Mouse (Mus musculus) gastrocnemius, postnatal 10 days (tissue): Measurements from ENCODE around the gene Plcb4. TPM values are rescaled to one million over a fixed set of nuclear protein-coding genes. Genes with fewer than 3 reads are reported as not detected.

Source experiments
- DNase-seq: peaks from one replicate; pipeline ENCODE4 v3.0.0; 2021; ENCODE audit warnings: mixed read lengths
- total RNA-seq, 2 experiments: library from RNA; stranded (reverse); gene quantifications; 2 replicates each; pipeline ENCODE4 v1.2.3; 2021

The Plcb4 gene
- total RNA-seq, 2 experiments from 2014 or later: 32.8 to 39.9 TPM

DNA sequence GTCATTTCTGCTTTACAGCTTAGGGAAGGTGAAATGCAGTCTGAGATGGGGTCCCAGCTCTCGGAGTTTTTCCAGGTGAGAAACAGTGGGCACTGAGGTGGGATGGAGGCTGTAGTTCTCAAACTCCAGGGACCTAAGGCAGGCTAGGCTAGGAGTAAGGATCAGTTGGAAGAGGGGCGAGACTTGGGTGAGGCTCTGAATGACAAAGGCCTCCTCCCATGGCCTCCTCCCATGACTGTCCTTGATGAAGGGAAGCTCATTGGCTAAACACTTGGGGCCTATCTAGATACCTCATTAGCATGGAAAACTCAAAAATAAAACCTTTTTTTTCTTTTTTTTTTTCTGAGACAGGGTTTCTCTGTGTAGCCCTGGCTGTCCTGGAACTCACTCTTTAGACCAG, 198.0 kb downstream of the Plcb4 start:
- DNase-seq: no peak

DNA sequence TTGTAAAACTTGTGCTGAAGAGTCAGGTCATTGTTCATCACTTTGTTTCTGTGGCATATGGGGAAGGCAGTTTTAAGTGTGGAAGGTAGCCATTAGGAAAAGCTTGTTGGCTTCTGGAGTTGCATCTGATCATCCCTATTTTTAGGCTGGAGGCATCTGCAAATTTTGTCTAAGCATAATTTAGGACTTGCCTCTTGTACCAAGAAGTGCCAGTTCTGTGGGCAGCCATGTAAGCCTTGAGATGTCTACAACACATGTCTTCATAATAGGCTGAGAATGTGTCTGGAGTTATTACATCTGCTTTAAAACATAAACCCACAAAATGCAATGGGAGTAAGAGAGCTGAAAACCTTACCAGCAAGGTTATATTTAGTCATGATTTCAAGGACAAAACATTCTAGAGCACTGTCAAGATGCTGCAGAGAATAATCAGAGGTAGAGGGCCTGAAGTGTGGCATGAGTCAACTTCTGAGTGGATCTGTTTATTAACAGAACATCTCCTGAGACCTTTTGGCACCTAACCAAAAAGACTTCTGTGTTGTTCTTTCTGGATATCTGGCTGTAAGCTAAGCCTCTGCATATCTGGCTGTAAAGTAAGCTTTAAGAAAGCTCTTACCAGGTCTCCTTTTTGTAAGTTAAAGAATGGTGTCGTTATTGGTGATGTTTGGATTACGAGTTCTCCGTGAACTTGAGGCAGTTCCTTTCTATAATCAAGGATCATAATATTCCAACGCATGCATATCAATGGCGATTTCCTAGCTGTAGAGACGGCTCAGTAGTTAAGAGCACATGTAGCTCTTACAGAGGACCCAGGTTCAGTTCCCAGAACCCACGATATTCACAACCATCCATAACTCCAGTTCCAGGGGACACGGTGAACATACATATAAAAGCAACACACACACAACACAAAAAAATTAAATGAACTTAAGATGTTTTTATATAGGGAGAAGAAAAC, 203.0 kb downstream of the Plcb4 start:
- no peak for DNase-seq

DNA sequence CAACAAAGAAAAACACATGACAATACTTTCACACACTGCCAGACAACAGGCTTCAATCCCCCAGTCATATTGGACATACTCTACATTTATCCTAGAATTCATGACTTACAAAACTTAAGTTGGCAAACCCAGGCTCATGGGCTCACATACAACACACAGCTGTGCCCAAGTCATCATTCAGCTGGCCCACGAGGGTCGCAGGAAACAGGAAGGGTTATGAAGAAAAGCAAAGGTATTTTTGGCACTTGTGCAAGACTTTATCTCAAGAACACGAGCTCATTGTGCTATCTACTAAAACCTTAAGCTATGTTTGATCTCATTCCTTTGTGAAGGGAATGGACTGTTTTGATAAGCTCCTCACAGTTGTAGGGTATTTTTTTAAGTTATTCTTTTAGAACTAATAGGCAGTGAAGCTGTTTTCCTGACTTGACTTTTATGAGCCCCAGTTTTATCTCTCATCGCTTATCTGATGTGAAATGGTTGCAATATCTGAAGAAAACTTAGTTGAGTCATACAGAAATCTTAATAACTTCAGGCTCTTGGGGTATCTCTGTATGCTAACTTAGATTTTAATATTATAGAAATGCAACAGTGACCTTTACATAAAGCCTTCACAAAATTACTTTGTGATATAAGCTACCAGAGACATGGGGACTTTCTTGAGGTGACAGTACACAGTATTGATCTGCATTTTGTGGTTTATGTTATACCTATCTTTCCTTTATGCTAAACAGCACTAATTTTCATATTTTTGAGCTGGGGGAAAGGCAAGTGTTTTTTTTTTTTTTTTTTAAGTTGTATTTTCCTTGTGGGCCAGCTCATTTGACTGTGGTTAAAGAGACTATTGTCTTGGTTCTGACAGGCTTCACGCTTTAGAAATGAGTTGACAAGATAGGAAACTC, 203.9 kb downstream of the Plcb4 start:
- no peak for DNase-seq

DNA sequence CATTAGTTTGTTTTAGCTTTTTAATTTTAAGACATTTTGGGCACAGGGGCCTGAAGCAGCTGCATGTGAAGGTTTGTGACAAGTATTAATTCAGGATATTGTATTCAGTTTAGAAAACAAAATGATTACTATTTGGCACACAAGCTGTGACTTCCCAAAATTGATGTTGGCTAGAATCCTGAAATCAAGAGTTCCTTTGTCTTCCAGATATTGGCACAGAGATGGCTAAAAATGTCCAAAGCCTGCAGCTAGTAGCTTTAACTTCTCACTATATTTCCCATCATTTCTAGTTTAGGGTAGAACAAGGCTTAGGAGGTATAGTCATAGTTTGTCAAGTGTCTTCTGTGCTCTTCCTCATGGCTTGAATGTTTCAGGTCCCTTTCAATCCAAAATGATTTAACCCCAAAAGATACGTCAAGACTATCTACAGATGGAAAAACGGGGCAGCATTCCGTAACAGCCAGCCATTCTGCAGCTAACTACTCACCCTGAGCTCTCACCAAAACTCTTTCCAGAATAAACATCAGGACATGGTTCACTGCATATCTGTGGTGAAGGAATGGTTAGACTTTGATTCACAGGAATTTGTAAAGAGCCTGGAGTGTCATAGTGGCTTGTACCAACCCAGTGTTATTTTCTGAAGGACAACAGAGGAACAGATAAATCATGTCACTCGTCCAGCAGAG, 204.7 kb downstream of the Plcb4 start:
- DNase-seq: no peak

DNA sequence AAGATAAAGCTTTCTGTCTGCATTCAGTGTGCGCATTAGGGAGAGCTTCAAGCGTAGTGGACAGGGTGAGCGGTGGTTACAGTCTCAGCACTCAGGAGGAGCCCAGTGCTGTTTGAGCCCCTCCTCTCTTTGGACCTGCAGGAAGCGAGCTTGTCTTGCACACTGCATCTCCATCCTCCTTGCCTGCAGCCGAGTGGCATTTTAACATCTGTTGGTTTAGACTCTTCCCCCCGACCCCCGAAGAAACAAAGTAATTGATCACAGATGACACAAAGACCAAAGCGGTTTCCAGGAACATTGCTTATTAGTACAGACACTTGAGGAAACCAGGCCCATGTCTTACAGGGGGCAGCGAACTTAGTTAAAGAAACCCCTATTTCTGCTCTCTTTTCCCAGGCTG, 207.6 kb downstream of the Plcb4 start:
- no peak for DNase-seq

DNA sequence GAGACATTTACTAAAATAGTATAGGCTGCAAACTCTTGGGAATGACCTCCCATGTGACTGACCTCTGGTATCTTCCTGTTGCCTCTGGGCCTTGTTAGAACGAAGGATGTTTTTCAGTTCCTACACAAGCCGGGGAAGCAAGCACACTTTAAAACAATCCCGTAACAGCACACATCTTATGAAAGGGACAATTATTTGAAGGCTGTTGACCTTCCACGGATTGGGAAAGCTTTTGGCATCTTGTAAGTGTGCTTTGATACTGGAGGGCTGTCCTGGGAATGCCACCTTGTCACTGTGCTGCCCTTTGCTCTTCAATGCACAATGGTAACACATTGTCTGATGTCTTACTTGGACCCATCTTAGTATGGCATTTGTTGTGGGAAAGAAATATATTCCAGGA, 208.0 kb downstream of the Plcb4 start:
- DNase-seq: no peak

DNA sequence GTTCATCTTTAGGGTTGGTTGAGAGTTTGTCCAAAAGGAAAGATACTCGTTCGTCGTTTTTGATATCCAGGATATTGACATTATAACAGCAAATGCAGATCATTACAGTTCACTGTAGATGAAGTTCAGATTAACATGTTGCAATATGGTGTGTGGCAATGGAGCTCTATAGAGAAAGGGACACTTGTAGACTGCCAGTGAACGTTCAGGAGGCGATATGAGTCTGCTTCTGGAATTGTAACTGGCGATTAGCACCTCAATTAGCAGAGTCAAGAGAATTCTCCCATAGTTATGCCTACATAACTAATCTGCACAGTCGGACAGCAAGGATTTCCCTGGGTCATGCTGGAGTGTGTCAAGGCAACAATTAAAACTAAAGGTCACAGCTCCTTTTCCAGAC, 210.8 kb downstream of the Plcb4 start:
- no peak for DNase-seq

DNA sequence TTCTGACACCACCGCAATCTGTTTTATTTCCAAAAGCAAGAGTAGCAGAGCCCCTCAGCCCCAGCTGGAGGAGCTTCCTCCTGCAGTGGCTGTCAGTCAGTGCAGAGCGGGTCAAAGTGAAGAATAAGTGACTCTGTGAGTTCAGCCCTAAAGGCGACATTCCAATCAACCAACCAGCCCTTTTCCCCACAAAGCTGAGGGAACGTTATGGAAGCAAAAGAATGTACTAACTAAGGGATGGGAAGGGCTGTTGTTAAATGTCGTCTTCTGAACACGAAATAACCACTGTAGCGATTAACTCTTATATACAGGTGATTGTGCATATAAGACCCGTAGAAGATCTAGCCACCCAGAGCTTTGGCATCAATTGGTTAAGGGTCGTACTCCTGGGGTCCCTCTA, 214.3 kb downstream of the Plcb4 start:
- DNase-seq: no peak

DNA sequence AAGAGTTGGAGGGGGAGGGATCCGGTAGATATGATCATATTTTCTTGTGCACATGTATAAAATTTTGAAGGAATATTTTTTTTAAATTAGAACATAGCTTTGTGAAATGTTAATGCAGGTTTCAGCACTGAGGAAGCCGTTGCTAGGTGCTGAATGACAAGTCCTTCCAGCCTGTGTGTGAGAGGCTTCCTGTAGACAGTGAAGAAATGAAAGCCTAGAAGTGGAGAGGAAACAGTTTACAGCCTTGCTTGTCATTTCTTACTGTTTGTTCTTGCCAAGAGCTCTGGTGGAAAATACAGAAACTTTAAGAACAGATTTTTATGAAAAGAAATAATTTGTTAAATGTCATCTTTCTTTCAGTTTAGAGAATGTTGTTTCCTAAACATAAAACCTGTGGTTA, 214.9 kb downstream of the Plcb4 start:
- no peak for DNase-seq

DNA sequence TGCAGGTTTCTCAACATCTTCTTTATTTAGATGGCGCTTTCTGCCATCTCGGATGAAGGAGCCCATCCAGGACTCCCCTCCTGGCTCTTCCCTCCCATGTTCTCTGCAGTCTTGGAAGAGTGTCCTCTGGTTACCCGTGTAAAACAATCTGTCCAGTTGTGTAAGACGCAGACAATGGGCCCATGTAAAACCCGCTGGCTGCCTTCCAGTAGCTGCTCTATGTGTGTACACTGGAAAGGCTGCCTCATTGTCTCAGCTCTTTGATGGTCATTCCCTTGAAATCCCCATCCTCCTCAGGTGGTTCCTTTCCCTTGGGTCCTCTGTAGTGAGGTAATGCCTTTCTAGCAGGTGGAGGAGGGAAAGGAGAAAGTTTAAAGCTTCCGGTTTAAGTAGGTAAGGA, 216.7 kb downstream of the Plcb4 start:
- DNase-seq: peak; percentile 40

DNA sequence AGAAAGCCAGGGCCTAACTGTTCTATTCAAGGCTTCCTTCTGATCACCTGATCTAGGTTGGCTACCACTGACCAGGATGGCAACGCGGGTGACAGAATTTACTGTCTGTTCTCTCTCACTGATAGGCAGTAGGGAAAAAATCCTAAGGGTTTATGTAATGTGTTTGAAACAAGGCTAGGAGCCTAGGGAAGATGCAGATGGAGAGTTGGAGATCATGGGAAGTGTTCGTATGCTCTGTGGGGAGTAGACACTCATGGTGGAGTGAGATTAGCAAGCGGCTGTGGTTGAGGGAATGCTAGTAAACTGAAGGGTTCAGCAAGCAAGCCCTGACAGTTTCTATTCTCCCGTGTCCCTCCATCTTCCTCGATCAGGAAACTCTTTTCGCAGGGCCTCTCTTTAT, 220.5 kb downstream of the Plcb4 start:
- no peak for DNase-seq

DNA sequence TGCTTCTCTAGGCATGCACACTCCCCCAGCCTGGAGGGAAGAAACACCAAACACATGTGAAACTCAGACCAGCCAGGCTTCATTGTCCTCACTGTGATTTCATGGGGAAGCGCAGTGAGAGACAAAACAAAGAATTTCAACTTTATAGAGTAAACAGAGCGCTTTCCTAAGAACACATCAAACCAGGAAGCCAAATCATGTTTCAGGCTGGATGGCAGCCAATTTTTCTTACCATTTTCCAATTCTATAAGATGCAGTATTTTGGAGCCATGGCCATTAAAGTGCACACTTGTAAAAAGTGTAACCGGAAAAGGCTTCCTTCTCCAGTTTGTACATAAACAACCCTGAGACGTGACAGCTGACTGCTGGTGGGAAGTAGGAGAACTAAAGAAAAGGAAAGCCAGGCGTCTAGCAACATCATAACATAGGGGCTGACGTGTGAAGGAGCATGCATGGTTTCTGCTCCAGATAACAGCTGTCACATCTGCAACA, 221.5 kb downstream of the Plcb4 start:
- no peak for DNase-seq

DNA sequence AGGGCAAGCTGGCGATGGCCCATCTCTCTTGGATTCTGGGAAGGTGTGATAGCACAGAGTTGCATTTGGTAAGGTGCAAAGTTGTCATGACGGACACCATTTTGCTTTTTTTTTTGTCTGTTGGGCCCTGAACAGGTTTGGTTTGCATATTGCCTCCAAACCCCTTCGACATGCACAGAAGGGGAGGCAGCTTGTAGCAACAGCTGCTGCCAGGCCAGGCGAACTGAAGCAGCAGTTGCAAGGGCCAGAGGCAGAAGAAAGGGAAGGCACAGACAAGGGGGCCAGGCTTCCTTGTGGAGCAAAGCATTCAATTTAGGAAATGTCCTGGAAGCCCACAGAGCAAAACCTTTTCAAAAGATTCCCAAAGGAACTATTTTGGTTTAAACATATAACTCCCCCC, 224.5 kb downstream of the Plcb4 start:
- no peak for DNase-seq

DNA sequence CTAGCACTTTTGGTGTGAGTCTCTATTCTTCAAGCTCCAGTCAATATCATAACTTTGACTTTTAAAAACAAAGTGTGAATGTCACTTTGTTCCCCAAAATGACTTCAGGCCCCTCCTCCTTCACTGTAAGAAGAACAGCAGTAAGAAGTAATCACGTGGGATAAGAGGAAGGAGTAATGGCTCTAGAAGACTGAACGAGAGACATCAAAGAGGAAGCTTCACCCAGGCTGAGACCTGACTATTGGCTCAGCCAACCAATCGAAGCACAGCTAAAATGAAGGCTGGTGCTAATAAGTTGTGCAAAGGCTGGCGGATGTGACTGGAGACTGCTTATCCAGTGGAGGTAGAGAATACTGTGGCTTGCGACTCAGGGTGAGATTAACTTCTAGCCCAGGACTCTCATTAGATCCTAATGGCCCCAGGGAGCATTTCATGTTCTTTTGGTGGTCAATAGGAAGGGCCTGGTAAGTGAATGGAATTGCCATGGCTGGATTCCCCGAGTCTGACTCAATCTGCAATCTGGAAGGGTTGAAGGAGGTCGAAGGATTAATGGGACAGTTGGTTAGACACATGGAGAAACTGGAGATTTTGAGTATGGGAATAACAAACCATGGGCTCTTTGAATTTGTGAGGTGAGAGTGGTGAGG, 225.8 kb downstream of the Plcb4 start:
- no peak for DNase-seq

DNA sequence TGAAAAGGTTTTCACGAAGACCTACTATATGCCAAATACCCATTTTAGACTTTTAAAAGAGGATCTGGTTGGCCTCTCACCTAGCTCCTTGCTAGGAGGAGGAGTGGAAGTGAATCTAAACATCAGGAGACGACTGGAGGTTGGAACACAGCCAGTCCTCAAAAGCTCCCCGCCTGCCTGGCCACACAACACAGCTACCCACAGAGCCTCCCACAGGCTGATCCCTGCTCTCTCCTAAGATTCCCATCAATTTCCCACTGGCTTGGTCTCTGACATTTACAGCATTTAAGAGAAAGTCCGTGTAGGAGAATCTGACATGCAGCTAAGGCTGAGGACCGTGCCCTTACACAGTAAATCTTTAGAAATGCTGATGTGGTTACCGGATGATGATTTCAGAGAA, 226.8 kb downstream of the Plcb4 start:
- DNase-seq: no peak

DNA sequence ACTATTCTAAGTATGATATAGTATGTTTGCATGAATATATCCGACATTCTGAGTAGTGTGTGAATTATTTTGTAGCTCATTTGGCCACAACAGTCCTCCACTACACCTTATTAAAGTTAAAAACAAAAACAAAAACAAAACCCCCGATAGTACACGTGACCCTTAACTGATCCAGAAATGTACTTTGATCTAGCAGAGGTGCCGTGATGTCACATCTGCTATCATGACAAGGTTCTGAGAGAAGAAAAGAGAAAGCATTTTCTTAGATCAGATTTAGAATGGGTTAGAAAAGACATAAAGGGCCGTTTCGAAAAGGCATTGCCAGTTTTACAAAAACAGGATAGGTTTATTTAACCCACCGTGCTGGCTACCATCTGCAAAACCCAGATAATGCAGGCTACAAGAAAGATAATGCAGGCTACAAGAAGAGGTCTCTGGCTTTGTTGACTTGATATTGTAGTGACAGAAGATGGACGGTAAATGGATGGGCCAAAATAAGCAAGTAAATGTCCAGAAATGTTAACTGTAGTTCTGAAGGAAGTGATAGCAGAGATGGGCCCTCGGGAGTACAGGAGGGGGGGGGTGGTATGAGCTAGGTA, 227.4 kb downstream of the Plcb4 start:
- no peak for DNase-seq

DNA sequence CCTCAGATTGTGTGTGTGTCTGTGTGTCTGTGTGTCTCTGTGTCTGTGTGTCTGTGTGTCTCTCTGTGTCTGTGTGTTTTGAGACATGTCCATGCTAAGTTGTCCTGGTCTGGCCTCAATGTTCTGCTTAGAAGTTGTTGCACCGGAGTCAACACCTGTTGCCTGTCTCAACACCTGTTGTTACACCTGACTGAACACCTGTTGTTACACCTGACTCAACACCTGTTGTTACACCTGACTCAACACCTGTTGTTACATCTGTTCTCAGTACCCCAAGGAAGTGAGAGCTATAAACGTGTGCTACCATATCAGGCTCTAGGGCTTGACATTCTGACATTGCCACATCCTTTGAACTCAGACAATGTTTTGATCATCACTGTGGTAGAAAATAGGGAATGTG, 229.0 kb downstream of the Plcb4 start:
- no peak for DNase-seq

DNA sequence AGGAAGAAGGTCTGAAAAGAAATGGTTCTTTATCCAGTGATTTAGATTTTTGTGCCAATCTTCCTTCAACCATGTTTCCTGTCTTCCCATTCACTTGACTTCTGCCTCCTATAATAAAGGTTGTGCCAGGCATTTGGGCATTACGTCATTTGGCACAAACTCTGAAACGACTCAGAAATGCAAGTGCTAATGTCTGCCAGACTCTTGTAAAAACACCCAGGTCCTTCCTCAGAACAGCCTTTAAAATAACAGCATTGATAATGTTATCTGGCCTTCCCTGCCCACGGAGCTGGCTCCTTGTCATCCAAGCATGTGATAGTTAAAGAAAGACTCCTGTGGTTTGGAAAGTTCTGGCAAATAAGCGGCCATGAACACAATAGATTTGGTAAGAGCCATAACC, 229.4 kb downstream of the Plcb4 start:
- DNase-seq: no peak

DNA sequence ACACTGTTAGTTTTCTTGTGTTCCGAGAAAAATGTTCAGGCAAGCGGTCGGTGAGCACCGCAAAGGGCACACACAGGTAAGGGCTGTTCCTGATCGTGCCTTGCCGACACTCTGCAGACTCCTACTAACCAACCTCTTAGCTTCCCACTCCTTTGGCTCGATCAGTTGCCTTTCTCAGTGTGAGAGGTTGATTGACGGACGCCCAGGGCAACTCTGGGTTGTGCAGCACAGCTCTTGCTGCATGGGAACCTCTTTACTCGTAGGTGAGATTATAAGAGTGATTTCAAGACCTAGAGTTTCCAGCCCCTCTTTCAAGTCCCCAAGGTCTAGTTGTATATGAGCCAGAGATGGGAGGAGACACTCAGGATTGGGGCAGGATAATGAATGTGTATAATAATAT, 230.0 kb downstream of the Plcb4 start:
- DNase-seq: no peak

DNA sequence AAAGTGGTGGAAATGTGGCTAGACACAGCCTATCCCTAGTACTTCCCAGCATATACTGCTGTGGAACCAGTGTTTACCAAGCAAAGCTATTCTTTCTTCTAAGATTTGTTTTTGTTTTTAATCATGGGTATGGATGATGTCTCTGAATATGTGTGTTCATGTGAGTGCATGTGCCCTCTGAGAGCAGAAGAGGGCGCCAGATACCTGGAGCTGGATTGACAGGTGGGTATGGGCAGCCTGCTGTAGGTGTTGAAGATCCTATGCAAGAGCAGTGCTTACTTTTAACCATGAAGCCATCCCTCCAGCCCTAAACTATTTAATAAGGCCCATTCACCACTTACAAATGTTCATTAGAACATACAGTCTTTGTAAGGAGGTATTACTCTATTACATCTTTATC, 231.3 kb downstream of the Plcb4 start:
- DNase-seq: no peak

DNA sequence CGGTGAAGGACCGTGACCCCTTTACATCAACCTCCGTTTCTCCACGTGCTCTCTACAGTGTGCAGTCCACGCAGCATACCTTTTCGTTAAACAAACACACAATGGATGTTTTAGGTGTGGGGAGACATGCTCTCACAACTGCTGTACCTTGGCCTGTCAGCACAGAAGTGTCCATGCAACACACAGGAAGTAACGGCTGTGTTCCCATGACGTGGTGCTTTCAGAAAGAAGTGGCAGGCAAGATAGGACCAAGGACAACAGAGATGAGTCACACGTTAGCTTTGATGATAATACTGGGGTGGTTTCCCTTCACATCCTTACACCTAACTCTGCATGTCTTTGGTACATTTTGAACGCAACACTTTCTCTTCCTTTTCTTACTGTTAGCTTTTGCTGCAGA, 232.3 kb downstream of the Plcb4 start:
- no peak for DNase-seq

DNA sequence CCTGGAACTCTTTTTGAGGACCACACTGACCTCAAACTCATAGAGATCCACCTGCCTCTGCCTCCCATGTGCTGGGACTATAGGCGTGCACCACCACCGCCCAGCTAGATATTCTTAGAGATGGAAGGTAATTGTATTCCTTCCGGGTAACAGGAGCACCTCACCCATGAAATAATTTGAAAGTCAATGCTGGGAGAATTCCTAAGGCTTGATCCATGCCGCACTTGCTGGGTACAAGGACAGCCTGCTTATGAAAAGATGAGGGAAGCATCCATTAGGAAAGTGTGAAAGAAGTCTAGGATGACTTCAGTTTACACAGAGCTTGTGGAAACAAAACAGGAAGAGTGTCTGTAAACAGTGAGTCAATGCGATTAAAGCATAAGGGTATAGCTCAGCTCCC, 232.9 kb downstream of the Plcb4 start:
- no peak for DNase-seq
